Mouse (Mus musculus) intestine, embryonic 14.5 days (tissue): ENCODE measurements around the gene Zfp558. TPM values are rescaled to one million over a fixed set of nuclear protein-coding genes. Genes with fewer than 3 reads are reported as not detected.
"Not testable (repeated sequence)": the region's sequence is repeated elsewhere in the genome, so short reads cannot be mapped to it uniquely, and the experiment has no call there.

Source experiments
- ATAC-seq: fragments of 200-750 bp; cut with Nextera tagmentation; replicated peaks from 2 replicates; pipeline ENCODE4 v1.8.0; 2017; ENCODE audit warnings: low read depth, moderate number of reproducible peaks, moderate TSS enrichment, moderate library complexity; ENCODE audit not compliant: low FRiP score, low TSS enrichment
- DNase-seq: peaks from one replicate; pipeline ENCODE4 v3.0.0-alpha.2; 2018; ENCODE audit warnings: low spot score
- H3K27ac ChIP-seq: fragments of 300-500 bp; sonication (generic); 2 replicates; pipeline ENCODE4 v1.5.1; 2014; ENCODE audit warnings: low read depth, mild to moderate bottlenecking, control low read depth
- H3K27me3 ChIP-seq: fragments of 300-500 bp; sonication (generic); replicated peaks from 2 replicates; pipeline ENCODE4 v1.6.1; 2014; ENCODE audit warnings: low read length, control low read depth; ENCODE audit not compliant: control insufficient read depth, insufficient read depth
- H3K36me3 ChIP-seq: fragments of 300-500 bp; sonication (generic); 2 replicates; pipeline ENCODE4 v1.6.1; 2014; ENCODE audit warnings: low read length, control low read depth; ENCODE audit not compliant: control insufficient read depth, insufficient read depth
- H3K4me1 ChIP-seq: fragments of 300-500 bp; sonication (generic); replicated peaks from 2 replicates; pipeline ENCODE4 v1.6.1; 2014; ENCODE audit warnings: low read length, control low read depth, mixed read lengths; ENCODE audit not compliant: control insufficient read depth, insufficient read depth
- H3K4me2 ChIP-seq: fragments of 300-500 bp; sonication (generic); 2 replicates; pipeline ENCODE4 v1.6.1; 2014; ENCODE audit warnings: low read length
- H3K4me3 ChIP-seq: fragments of 300-500 bp; sonication (generic); 2 replicates; pipeline ENCODE4 v1.5.1; 2014; ENCODE audit warnings: low read depth, low read length, control low read depth, mixed read lengths
- H3K9ac ChIP-seq: fragments of 300-500 bp; sonication (generic); 2 replicates; pipeline ENCODE4 v1.6.1; 2014; ENCODE audit warnings: mild to moderate bottlenecking, low read length
- H3K9me3 ChIP-seq: fragments of 300-500 bp; sonication (generic); 2 replicates; pipeline ENCODE4 v1.6.1; 2016; ENCODE audit warnings: low read length, control low read depth; ENCODE audit not compliant: control insufficient read depth
- WGBS: fragments of 180-500 bp; shearing (Covaris S2); extraction: QIAGEN DNeasy Blood & Tissue Kit; methylation state at CpG from one replicate; pipeline ENCODE4 v1.1.7; 2014; 5-methylcytosine and 5-hydroxymethylcytosine counted together
- polyA plus RNA-seq: library from polyadenylated mRNA; unstranded; fragments of >200 nt; fragmentation: Nextera tagmentation; extraction: Ambion mirVana; gene quantifications from 2 replicates; pipeline ENCODE4 v1.2.1, GENCODE M21; 2014

Zfp558 gene
- 4.7 and 6.7 TPM in 2 replicates for polyA plus RNA-seq

DNA sequence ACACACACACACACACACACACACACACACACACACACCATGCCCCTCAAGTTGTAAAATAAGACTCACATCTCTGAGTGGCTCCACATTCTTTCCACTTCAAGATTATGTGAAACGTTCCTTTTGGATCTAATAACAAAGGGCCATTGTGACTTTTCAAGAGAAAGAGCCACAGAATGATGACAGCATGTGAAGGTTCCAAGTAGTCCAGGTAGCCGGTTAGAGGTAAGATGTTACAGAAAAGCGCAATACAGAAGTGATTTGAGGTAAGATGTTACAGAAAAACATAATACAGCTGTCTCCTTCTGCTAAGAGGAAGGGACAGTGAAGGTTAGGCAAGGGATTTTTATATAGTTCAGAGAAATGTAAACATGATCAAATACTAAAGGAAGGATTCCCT is at the start of gene Zfp558, which contains the start of gene Mbd3l1:
Gene Zfp558 (minus strand): TSS at position 101 of the 400 bp plus-strand sequence.
Gene Mbd3l1 (plus strand): TSS at position 192 of the 400 bp plus-strand sequence.
- Histone ChIP-seq H3K36me3 (no peaks in the 10 kb centered on the region), H3K4me2 (no peak within 1 kb of the TSS), H3K27me3 (no peaks in the 10 kb centered on the region), H3K9me3 (no peaks in the 10 kb centered on the region), H3K27ac (no peak within 1 kb of the TSS), H3K4me3 (no peak within 1 kb of the TSS), H3K9ac (no peak within 1 kb of the TSS), H3K4me1 (no peaks in the 10 kb centered on the region)
- DNase-seq: no peak
- no peak for ATAC-seq
- WGBS: 76% methylated on average over 3 of the region's 3 CpGs

DNA sequence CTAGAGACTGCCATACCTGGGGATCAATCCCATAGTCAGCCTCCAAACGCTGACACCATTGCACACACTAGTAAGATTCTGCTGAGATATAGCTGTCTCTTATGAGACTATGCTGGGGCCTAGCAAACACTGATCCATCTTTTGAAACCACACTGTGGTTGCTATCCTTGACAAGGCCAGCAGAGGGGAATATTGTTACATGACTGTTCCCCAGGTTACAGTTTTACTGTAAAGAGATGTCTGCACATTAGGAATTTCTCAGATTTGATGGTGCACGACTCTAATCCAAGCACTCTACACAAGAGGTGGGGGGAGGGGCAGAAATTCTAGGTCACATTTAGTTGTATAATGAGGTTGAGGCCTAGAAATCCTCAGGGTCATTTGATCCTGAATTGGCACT is 30.0 kb upstream of the Zfp558 start:
- no peak overlapping the region for H3K27ac ChIP-seq
- ATAC-seq: no peak
- H3K9ac ChIP-seq: no peak overlapping the region
- 55% methylated on average over 2 of the region's 2 CpGs for WGBS
- H3K4me2 ChIP-seq: no peak overlapping the region
- no peaks in the 10 kb centered on the region for H3K27me3 ChIP-seq
- no peaks in the 10 kb centered on the region for H3K36me3 ChIP-seq
- no peak overlapping the region for H3K4me3 ChIP-seq
- no peaks in the 10 kb centered on the region for H3K9me3 ChIP-seq
- H3K4me1 ChIP-seq: no peaks in the 10 kb centered on the region
- no peak for DNase-seq

DNA sequence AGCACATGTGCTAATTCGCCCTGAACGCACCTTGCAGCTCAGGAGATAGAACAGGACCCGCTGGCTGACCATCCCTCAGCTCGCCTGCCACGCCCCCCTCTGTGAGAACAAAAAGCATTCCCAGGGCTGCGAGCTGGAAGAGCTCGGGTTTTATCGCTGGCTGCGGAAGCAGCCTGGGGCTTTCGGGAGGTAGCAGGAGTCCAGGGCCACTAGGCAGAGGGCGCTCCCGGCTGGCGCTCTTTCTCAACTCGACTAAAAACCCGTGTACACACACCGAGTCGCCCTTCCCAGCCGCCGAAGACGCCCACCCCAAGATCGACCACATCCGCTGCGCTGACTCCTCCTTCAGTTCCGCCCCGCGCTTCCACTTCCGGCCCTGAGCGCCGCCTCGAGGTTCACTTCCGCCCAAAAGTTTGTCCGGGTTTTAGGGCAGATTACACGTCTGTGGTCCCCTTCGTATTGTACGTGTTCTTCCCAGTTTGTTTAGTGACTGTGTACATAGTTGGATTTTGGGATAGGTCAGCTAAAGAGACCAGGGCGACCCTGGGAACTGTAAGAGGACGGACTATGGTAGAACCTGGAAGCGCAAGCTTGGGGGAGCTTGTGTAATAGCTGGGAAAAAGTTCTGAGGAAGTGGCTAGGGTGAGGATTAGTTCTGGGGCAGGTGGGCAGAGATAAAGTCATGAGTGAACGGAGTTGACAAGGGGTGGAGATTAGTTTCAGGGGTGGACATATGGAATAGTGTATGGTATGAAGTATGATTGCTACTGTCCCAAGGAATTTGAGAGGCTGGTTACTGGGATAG is 4.5 kb downstream of the Zfp558 start:
- Histone ChIP-seq H3K27me3 (no peaks in the 10 kb centered on the region), H3K9me3 (no peaks in the 10 kb centered on the region), H3K4me2 (peak overlapping the region; percentile 76), H3K4me3 (peak overlapping the region; percentile 65), H3K4me1 (no peaks in the 10 kb centered on the region), H3K27ac (peak overlapping the region; percentile 85), H3K36me3 (no peaks in the 10 kb centered on the region), H3K9ac (peak overlapping the region; percentile 49)
- peak; percentile 98 for ATAC-seq
- WGBS: 4% methylated on average over 39 of the region's 39 CpGs
- DNase-seq: peak; percentile 89

DNA sequence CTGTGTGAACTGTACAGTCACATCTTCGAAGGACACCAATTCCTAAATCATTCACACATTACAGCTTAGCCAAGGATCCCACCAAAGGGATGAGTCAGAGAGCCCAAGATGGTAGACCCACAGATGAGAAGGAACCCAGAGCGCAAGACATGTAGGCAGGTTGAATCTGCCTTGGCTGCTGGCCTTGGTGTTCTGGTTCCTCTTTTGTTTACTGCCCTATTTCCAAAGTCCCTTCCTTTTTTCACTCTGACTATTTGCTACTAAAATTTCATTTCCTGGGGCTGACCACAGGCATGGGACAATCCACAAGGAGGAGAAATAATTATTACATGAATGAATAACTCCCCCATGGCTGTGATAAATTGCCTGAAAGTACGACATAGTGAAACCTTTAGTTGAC is 10.1 kb downstream of the Zfp558 start:
- Histone ChIP-seq H3K27ac (no peak overlapping the region), H3K36me3 (peaks cover 20% of the 10 kb centered on the region), H3K9me3 (peaks cover 5% of the 10 kb centered on the region; the same call in 1 of the 2 replicates), H3K9ac (no peak overlapping the region), H3K27me3 (no peaks in the 10 kb centered on the region), H3K4me2 (no peak overlapping the region), H3K4me3 (no peak overlapping the region), H3K4me1 (no peaks in the 10 kb centered on the region)
- 93% methylated on average over 3 of the region's 3 CpGs for WGBS
- ATAC-seq: no peak
- DNase-seq: no peak

DNA sequence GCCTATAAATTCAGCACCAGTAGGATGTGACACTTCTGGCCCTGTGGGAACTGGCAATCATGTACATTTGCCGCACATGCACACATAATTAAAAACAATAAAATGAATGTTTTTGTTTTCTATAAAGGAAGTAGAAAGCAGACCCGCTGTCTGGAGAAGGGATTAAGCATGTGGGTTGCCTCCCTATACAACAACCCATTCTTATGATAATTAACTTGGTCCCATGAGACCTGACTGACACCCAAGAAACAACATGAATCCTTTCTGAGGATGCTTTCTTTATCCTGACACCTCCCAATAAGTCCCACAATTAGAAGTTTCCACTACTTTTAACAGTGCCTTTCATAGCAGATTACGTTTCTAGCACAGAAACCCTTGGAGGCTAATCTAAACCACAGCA is 10.7 kb downstream of the Zfp558 start:
- Histone ChIP-seq H3K36me3 (peaks cover 20% of the 10 kb centered on the region), H3K9me3 (peaks cover 5% of the 10 kb centered on the region; the same call in 1 of the 2 replicates), H3K4me3 (no peak overlapping the region), H3K4me2 (no peak overlapping the region), H3K9ac (no peak overlapping the region), H3K27ac (no peak overlapping the region), H3K4me1 (no peaks in the 10 kb centered on the region), H3K27me3 (no peaks in the 10 kb centered on the region)
- DNase-seq (no peak), ATAC-seq (no peak)
- 85% methylated on average over 3 of the region's 3 CpGs for WGBS

DNA sequence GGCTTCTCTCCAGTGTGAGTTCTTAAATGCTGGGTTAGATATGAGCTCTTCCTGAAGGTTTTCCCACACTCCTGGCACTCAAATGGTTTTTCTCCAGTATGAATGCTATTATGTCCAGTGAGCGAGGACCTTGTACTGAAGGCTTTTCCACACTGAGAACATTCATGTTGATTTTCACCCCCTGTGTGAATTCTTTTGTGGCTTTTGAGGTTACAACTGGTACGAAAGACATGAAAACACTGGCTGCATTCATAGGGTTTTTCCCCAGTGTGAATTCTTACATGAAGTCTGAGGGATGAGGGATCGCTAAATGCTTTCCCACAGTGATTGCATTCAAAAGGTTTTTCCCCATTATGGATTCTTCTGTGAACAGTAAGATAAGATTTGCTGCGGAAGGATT is 21.5 kb downstream of the Zfp558 start:
- H3K27ac ChIP-seq: no peak overlapping the region
- H3K27me3 ChIP-seq: no peaks in the 10 kb centered on the region
- H3K4me2 ChIP-seq: no peak overlapping the region
- no peaks in the 10 kb centered on the region for H3K9me3 ChIP-seq
- H3K4me3 ChIP-seq: no peak overlapping the region
- 95% methylated on average over 4 of the region's 4 CpGs for WGBS
- ATAC-seq (no peak), DNase-seq (no peak)
- no peak overlapping the region for H3K9ac ChIP-seq
- H3K36me3 ChIP-seq: peaks cover 26% of the 10 kb centered on the region
- H3K4me1 ChIP-seq: no peaks in the 10 kb centered on the region

DNA sequence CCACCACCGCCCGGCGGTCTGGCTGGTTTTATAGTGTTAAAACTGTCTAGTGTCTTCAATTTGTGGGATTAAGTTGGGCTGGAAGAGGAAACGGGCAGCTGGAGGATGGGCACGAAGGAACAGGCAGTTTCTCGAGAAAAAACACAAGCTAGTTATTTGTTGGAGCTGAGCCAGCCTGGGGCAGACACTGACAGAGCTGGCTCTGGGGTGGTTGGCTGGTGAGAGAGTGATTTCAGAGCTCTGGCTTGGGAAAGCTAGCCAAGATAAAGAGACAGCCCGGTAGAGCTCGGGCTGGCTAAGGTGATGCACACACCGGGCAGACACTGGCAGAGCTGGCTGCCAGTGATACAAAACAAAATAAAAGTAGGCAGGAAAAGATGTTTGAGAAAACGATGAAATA is 46.4 kb downstream of the Zfp558 start:
- Histone ChIP-seq H3K27ac (no peak overlapping the region), H3K9me3 (no peaks in the 10 kb centered on the region), H3K4me3 (no peak overlapping the region), H3K4me2 (no peak overlapping the region), H3K36me3 (no peaks in the 10 kb centered on the region), H3K9ac (no peak overlapping the region), H3K4me1 (no peaks in the 10 kb centered on the region), H3K27me3 (no peaks in the 10 kb centered on the region)
- no peak for ATAC-seq
- 74% methylated on average over 10 of the region's 10 CpGs for WGBS
- DNase-seq: no peak

DNA sequence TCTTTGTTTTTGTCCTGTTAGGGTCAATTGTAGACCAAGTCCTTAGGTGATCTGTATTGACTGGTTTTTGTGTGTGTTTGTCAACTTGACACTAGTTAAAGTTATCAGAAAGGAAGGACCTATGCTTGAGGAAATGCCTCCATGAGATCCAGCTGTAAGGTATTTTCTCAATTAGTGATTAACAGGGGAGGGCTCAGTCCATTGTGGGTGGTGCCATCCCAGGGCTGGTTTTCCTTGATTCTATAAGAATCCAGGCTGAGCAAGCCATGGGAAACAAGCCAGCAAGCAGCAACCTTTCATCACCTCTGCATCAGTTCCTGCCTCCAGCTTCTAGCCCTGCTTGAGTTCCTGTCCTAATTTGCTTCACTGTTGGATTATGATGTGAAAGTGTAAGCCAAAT is 47.7 kb downstream of the Zfp558 start, which contains the start of gene Mbd3l2:
Gene Mbd3l2 (plus strand): TSS at position 301 of the 400 bp plus-strand sequence.
- Histone ChIP-seq H3K27me3 (no peaks in the 10 kb centered on the region), H3K27ac (no peak within 1 kb of the TSS), H3K36me3 (no peaks in the 10 kb centered on the region), H3K4me2 (no peak within 1 kb of the TSS), H3K9ac (no peak within 1 kb of the TSS), H3K4me3 (no peak within 1 kb of the TSS), H3K9me3 (no peaks in the 10 kb centered on the region), H3K4me1 (no peaks in the 10 kb centered on the region)
- DNase-seq (no peak), ATAC-seq (no peak)

DNA sequence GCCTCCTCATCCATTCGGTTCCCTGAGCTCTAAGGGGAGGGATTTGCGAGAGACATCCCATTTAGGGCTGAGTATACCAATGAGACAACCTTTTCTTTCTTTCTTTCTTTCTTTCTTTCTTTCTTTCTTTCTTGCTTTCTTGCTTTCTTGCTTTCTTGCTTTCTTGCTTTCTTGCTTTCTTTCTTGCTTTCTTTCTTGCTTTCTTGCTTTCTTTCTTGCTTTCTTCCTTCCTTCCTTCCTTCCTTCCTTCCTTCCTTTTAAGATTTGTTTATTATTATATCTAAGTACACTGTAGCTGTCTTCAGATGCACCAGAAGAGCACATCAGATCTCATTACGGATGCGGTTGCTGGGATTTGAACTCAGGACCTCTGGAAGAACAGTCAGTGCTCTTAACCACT is 65.7 kb downstream of the Zfp558 start:
- H3K9me3 ChIP-seq, H3K36me3 ChIP-seq, H3K9ac ChIP-seq, H3K27ac ChIP-seq, H3K4me3 ChIP-seq, H3K4me1 ChIP-seq, H3K4me2 ChIP-seq, DNase-seq, ATAC-seq, H3K27me3 ChIP-seq: not testable (repeated sequence)
- WGBS: 87% methylated on average over 4 of the region's 4 CpGs
